Mouse (Mus musculus): ENCODE measurements around the gene Scap.

- no peak for TF ChIP-seq CTCF (IDR thresholded peaks at IDR 0.05; ENCODE audit: low read depth, low read length)
- TF ChIP-seq GATA1 (IDR thresholded peaks at IDR 0.05; ENCODE audit: borderline replicate concordance, low read length), result no peak
Measured at GRCm38 (mm10) chr9:110407311-110408098, 74.4 kb downstream of the Scap start.

Measured in G1E (cell line).